8 mouse cellular contexts compared by ENCODE assay signal in genomic region chr7:100590845-100591521, GRCm38 (mm10). TPM values are rescaled to one million over a fixed set of nuclear protein-coding genes. Genes with fewer than 3 reads are reported as not detected.
DNase-seq lines count a peak whose midpoint lies in the region; ATAC-seq and TF ChIP-seq lines count a peak whose summit lies in the region.

No protein-coding gene starts in this region.

- under 1% methylated on average over 16 of the region's 20 CpGs for WGBS in forebrain, embryonic 14.5 days
- 0% methylated on average over 17 of the region's 20 CpGs for WGBS in neural tube, embryonic 15.5 days

- TF ChIP-seq CTCF in E14TG2a.4 (conservative IDR thresholded peaks at IDR 0.05; ENCODE audit: low read length), result no peak

- no peaks in the 10 kb centered on the region for H3K9me3 ChIP-seq in E14TG2a.4 (ENCODE audit: low read length)
- no peaks in the 10 kb centered on the region for H3K9me3 ChIP-seq in forebrain, embryonic 14.5 days (replicated peaks; ENCODE audit: control insufficient read depth, low read length)
- no peaks in the 10 kb centered on the region for H3K9me3 ChIP-seq in neural tube, embryonic 15.5 days (replicated peaks)

- H3K36me3 ChIP-seq in E14TG2a.4 (ENCODE audit: insufficient read depth, low read length), result no peaks in the 10 kb centered on the region
- H3K36me3 ChIP-seq in forebrain, embryonic 14.5 days (ENCODE audit: control insufficient read depth, insufficient read depth, low read length), result no peaks in the 10 kb centered on the region
- H3K36me3 ChIP-seq in neural tube, embryonic 15.5 days, result no peaks in the 10 kb centered on the region

- H3K4me2 ChIP-seq in forebrain, embryonic 14.5 days (ENCODE audit: low read length), result peak overlapping the region; percentile 56
- peak overlapping the region; percentile 65 for H3K4me2 ChIP-seq in neural tube, embryonic 15.5 days

- peaks cover 7% of the 10 kb centered on the region; the same call in 1 of the 2 replicates for H3K4me1 ChIP-seq in E14TG2a.4 (replicated peaks; ENCODE audit: low read depth, low read length)
- H3K4me1 ChIP-seq in forebrain, embryonic 14.5 days (ENCODE audit: control insufficient read depth, insufficient read depth, low read length), result no peaks in the 10 kb centered on the region
- H3K4me1 ChIP-seq in neural tube, embryonic 15.5 days, result 0 out of 2 replicates have a peak, but pooled peaks cover 7% of the 10 kb centered on the region

- H3K27ac ChIP-seq in forebrain, embryonic 14.5 days (ENCODE audit: low read depth, low read length), result peak overlapping the region; percentile 40
- H3K27ac ChIP-seq in neural tube, embryonic 15.5 days (replicated peaks), result peak overlapping the region; percentile 91

- peaks cover 3% of the 10 kb centered on the region; the same call in 1 of the 2 replicates for H3K27me3 ChIP-seq in E14TG2a.4 (ENCODE audit: insufficient read depth, low read length)
- H3K27me3 ChIP-seq in forebrain, embryonic 14.5 days (replicated peaks; ENCODE audit: control insufficient read depth, insufficient read depth, low read length), result no peaks in the 10 kb centered on the region
- H3K27me3 ChIP-seq in neural tube, embryonic 15.5 days (replicated peaks), result no peaks in the 10 kb centered on the region

- peak; percentile 76 for DNase-seq in cerebellum, adult 11 months
- peak; percentile 87 for DNase-seq in forebrain, embryonic 14.5 days (ENCODE audit: low spot score)
- peak; percentile 77 to 83 for DNase-seq in heart, postnatal 14 days
- peak; percentile 87 for DNase-seq in layer of hippocampus, adult 11-12 months (ENCODE audit: low spot score)
- peak; percentile 89 to 91 for DNase-seq in lung, adult 18-20 months
- DNase-seq in testis, postnatal 14 days (ENCODE audit: low spot score), result peak; percentile 78

- ATAC-seq in forebrain, embryonic 14.5 days, result peak; percentile 97
- ATAC-seq in neural tube, embryonic 15.5 days (ENCODE audit: low FRiP score), result peak; percentile 96

- intact Hi-C loops in heart, postnatal 14 days (cut with DNase I), result loop anchor here (2.0 kb wide), 1 partner anchor 16 kb away; the partner anchor contains the start of gene Rab6a

- peak overlapping the region; percentile 74 for H3K4me3 ChIP-seq in E14TG2a.4 (replicated peaks; ENCODE audit: low read length)
- peak overlapping the region; percentile 39 for H3K4me3 ChIP-seq in forebrain, embryonic 14.5 days (ENCODE audit: low read depth, low read length)
- H3K4me3 ChIP-seq in neural tube, embryonic 15.5 days (replicated peaks), result peak overlapping the region; percentile 50

- peak overlapping the region; percentile 59 for H3K9ac ChIP-seq in forebrain, embryonic 14.5 days (ENCODE audit: low read length)
- H3K9ac ChIP-seq in neural tube, embryonic 15.5 days (replicated peaks), result peak overlapping the region; percentile 62

RNA-seq across cellular contexts. Expression of gene Rab6a, which starts 16.2 kb away (rescaled TPM):
- polyA plus RNA-seq in forebrain, embryonic 14.5 days (2014; fragmentation: Nextera tagmentation; extraction: Ambion mirVana), result 188 and 208 TPM in 2 replicates
- total RNA-seq in heart, postnatal 14 days (2021), result 10 to 100 TPM; 66.0 to 67.1 TPM
- polyA plus RNA-seq in neural tube, embryonic 15.5 days (2015; fragmentation: Nextera tagmentation; extraction: Ambion mirVana), result 253 and 287 TPM in 2 replicates

RNA-seq across cellular contexts. Expression of gene Mrpl48, which starts 17.1 kb away (rescaled TPM):
- 82.8 and 85.1 TPM in 2 replicates for polyA plus RNA-seq in forebrain, embryonic 14.5 days (2014; fragmentation: Nextera tagmentation; extraction: Ambion mirVana)
- total RNA-seq in heart, postnatal 14 days (2021), result 10 to 100 TPM; 65.9 to 70.4 TPM
- polyA plus RNA-seq in neural tube, embryonic 15.5 days (2015; fragmentation: Nextera tagmentation; extraction: Ambion mirVana), result 82.6 and 85.3 TPM in 2 replicates

RNA-seq across cellular contexts. Expression of gene Coa4, which starts 54.1 kb away (rescaled TPM):
- polyA plus RNA-seq in forebrain, embryonic 14.5 days (2014; fragmentation: Nextera tagmentation; extraction: Ambion mirVana), result 13.7 and 19.0 TPM in 2 replicates
- total RNA-seq in heart, postnatal 14 days (2021), result 10 to 100 TPM; 13.0 to 13.3 TPM
- polyA plus RNA-seq in neural tube, embryonic 15.5 days (2015; fragmentation: Nextera tagmentation; extraction: Ambion mirVana), result 15.3 and 16.9 TPM in 2 replicates

Comparison
In these comparisons a context has a peak if more than half of its experiments do, and no peak if none do; other contexts are left out.
1. Peak in every context shown above with its lines: DNase-seq, ATAC-seq, H3K4me3 ChIP-seq and H3K27ac ChIP-seq.